Mouse (Mus musculus) midbrain, postnatal 0 days (tissue): ENCODE measurements around the gene Melk. TPM values are rescaled to one million over a fixed set of nuclear protein-coding genes. Genes with fewer than 3 reads are reported as not detected.
A peak's percentile ranks its signal among the peaks of the same experiment; 100 is the strongest.

Experiments
- ATAC-seq: fragments of 200-750 bp; cut with Nextera tagmentation; 2 replicates; pipeline ENCODE4 v1.8.0; 2017; ENCODE audit warnings: moderate number of reproducible peaks, mild to moderate bottlenecking, moderate TSS enrichment, moderate library complexity; ENCODE audit not compliant: low FRiP score
- DNase-seq: peaks from one replicate; pipeline ENCODE4 v3.0.0-alpha.2; 2015; ENCODE audit warnings: low spot score
- H3K27ac ChIP-seq: fragments of 300-500 bp; sonication (generic); 2 replicates; pipeline ENCODE4 v1.5.1; 2014; ENCODE audit warnings: low read depth, mild to moderate bottlenecking, low read length, mixed read lengths
- H3K27me3 ChIP-seq: fragments of 300-500 bp; sonication (generic); 2 replicates; pipeline ENCODE4 v1.6.1; 2014; ENCODE audit warnings: low read length, control low read depth, mixed read lengths; ENCODE audit not compliant: insufficient read depth
- H3K36me3 ChIP-seq: fragments of 300-500 bp; sonication (generic); 2 replicates; pipeline ENCODE4 v1.6.1; 2014; ENCODE audit warnings: low read length, control low read depth, mixed read lengths; ENCODE audit not compliant: insufficient read depth
- H3K4me1 ChIP-seq: fragments of 300-500 bp; sonication (generic); 2 replicates; pipeline ENCODE4 v1.6.1; 2014; ENCODE audit warnings: mild to moderate bottlenecking, control low read depth, antibody characterized with exemption, low read length, mixed read lengths; ENCODE audit not compliant: insufficient read depth
- H3K4me2 ChIP-seq: fragments of 300-500 bp; sonication (generic); 2 replicates; pipeline ENCODE4 v1.6.1; 2014; ENCODE audit warnings: low read depth, mild to moderate bottlenecking, low read length, mixed read lengths; ENCODE audit not compliant: poor library complexity, severe bottlenecking
- H3K4me3 ChIP-seq: fragments of 300-500 bp; sonication (generic); 2 replicates; pipeline ENCODE4 v1.5.1; 2014; ENCODE audit warnings: low read depth, mild to moderate bottlenecking, low read length, moderate library complexity
- H3K9ac ChIP-seq: fragments of 300-500 bp; sonication (generic); replicated peaks from 2 replicates; pipeline ENCODE4 v1.6.1; 2014; ENCODE audit warnings: mild to moderate bottlenecking, low read length, moderate library complexity, mixed read lengths; ENCODE audit not compliant: poor library complexity, severe bottlenecking
- H3K9me3 ChIP-seq: fragments of 300-500 bp; sonication (generic); 2 replicates; pipeline ENCODE4 v1.6.1; 2016; ENCODE audit warnings: low read length, control low read depth
- CTCF ChIP-seq: IDR thresholded peaks from 2 replicates; pipeline ENCODE4 v1.5.1; 2016; ENCODE audit warnings: antibody characterized with exemption, mild to moderate bottlenecking
- WGBS: fragments of 180-500 bp; shearing (Covaris S2); extraction: QIAGEN DNeasy Blood & Tissue Kit; methylation state at CpG from one replicate; pipeline ENCODE4 v1.1.7; 2014; 5-methylcytosine and 5-hydroxymethylcytosine counted together
- polyA plus RNA-seq: library from polyadenylated mRNA; unstranded; fragments of >200 nt; fragmentation: Nextera tagmentation; extraction: Ambion mirVana; gene quantifications from 2 replicates; pipeline ENCODE4 v1.2.1, GENCODE M21; 2015
- total RNA-seq: library from RNA; depleted of rRNA; stranded (reverse); fragments of >200 nt; gene quantifications from 2 replicates; pipeline ENCODE4 v1.2.3, GENCODE M21; 2014; rRNA removed

Melk gene
- total and polyA plus RNA-seq, 2 experiments from 2014 or later: 2.2 to 3.9 TPM

- ATAC-seq (no peak), DNase-seq (no peak)
- H3K9ac ChIP-seq: no peak overlapping the region
- no peaks in the 10 kb centered on the region for H3K4me1 ChIP-seq
- no peak overlapping the region for H3K4me2 ChIP-seq
- no peak overlapping the region for H3K27ac ChIP-seq
- 97% methylated on average over 8 of the region's 8 CpGs for WGBS
- no peak overlapping the region for H3K4me3 ChIP-seq
- TF ChIP-seq CTCF: no peak
- no peaks in the 10 kb centered on the region for H3K36me3 ChIP-seq
- no peaks in the 10 kb centered on the region for H3K9me3 ChIP-seq
- no peaks in the 10 kb centered on the region for H3K27me3 ChIP-seq
These were observed 34.3 kb downstream of the Melk start for GRCm38 (mm10) chr4:44335006-44335405.

- no peaks in the 10 kb centered on the region for H3K27me3 ChIP-seq
- H3K9me3 ChIP-seq: no peaks in the 10 kb centered on the region
- H3K36me3 ChIP-seq: no peaks in the 10 kb centered on the region
- WGBS: 90% methylated on average over 7 of the region's 7 CpGs
- TF ChIP-seq CTCF: no peak
- H3K27ac ChIP-seq: no peak overlapping the region
- no peak overlapping the region for H3K9ac ChIP-seq
- ATAC-seq (no peak), DNase-seq (no peak)
- H3K4me1 ChIP-seq: no peaks in the 10 kb centered on the region
- H3K4me3 ChIP-seq: no peak overlapping the region
- no peak overlapping the region for H3K4me2 ChIP-seq
These were observed 61.0 kb downstream of the Melk start for GRCm38 (mm10) chr4:44361670-44362069.

GRCm38 (mm10) chr4:44363434-44364013, 62.8 kb downstream of the Melk start:
- Histone ChIP-seq H3K36me3 (no peaks in the 10 kb centered on the region), H3K27ac (no peak overlapping the region), H3K4me2 (no peak overlapping the region), H3K9me3 (no peaks in the 10 kb centered on the region), H3K27me3 (no peaks in the 10 kb centered on the region), H3K9ac (no peak overlapping the region), H3K4me3 (no peak overlapping the region), H3K4me1 (no peaks in the 10 kb centered on the region)
- 59% methylated on average over 12 of the region's 12 CpGs for WGBS
- TF ChIP-seq CTCF: no peak
- DNase-seq (peak; percentile 6), ATAC-seq (no peak)

- Histone ChIP-seq H3K4me1 (no peaks in the 10 kb centered on the region), H3K4me2 (no peak overlapping the region), H3K9me3 (no peaks in the 10 kb centered on the region), H3K4me3 (no peak overlapping the region), H3K9ac (no peak overlapping the region), H3K27me3 (no peaks in the 10 kb centered on the region), H3K36me3 (no peaks in the 10 kb centered on the region), H3K27ac (no peak overlapping the region)
- no peak for TF ChIP-seq CTCF
- 81% methylated on average over 35 of the region's 37 CpGs for WGBS
- ATAC-seq: no peak
- DNase-seq: peak; percentile 10
These were observed 91.8 kb downstream of the Melk start for GRCm38 (mm10) chr4:44392231-44393216.

- DNase-seq (peak; percentile 17), ATAC-seq (no peak)
- Histone ChIP-seq H3K4me3 (no peak overlapping the region), H3K27ac (no peak overlapping the region), H3K9ac (no peak overlapping the region), H3K4me2 (no peak overlapping the region), H3K36me3 (no peaks in the 10 kb centered on the region), H3K4me1 (no peaks in the 10 kb centered on the region), H3K27me3 (no peaks in the 10 kb centered on the region; the same call in 1 of the 2 replicates), H3K9me3 (no peaks in the 10 kb centered on the region)
- 4% methylated on average over 5 of the region's 5 CpGs for WGBS
- TF ChIP-seq CTCF: peak; percentile 68
These were observed 101.9 kb downstream of the Melk start for GRCm38 (mm10) chr4:44402607-44403006.

GRCm38 (mm10) chr4:44404487-44404886, 103.8 kb downstream of the Melk start:
- H3K4me1 ChIP-seq: no peaks in the 10 kb centered on the region
- no peak for DNase-seq
- H3K4me2 ChIP-seq: no peak overlapping the region
- no peaks in the 10 kb centered on the region for H3K9me3 ChIP-seq
- no peak overlapping the region for H3K27ac ChIP-seq
- no peak for TF ChIP-seq CTCF
- H3K9ac ChIP-seq: no peak overlapping the region
- WGBS: 84% methylated on average over 5 of the region's 5 CpGs
- H3K27me3 ChIP-seq: no peaks in the 10 kb centered on the region; the same call in 1 of the 2 replicates
- no peak overlapping the region for H3K4me3 ChIP-seq
- H3K36me3 ChIP-seq: no peaks in the 10 kb centered on the region
- ATAC-seq: no peak

Other genes starting within 250 kb of the Melk start
- gene Gne, start 216.7 kb upstream of the Melk start, total RNA-seq: 37.6 and 42.4 TPM in 2 replicates
- 26.8 and 27.7 TPM in 2 replicates for gene Gne, start 216.7 kb upstream of the Melk start, polyA plus RNA-seq
- gene Rnf38, start 67.1 kb upstream of the Melk start, total RNA-seq: 79.7 and 89.5 TPM in 2 replicates
- 17.3 and 18.6 TPM in 2 replicates for gene Rnf38, start 67.1 kb upstream of the Melk start, polyA plus RNA-seq